Mouse (Mus musculus): ENCODE results near the gene Gm11549.

Gm11549 gene

GRCm38 (mm10) chr3:36511491-36511890, 10.1 kb downstream of the Gm11549 start:
- DNase-seq: no peak

GRCm38 (mm10) chr3:36505809-36506735, 15.5 kb downstream of the Gm11549 start:
- no peak for DNase-seq

GRCm38 (mm10) chr3:36505306-36505705, 16.3 kb downstream of the Gm11549 start:
- no peak for DNase-seq

- DNase-seq: no peak
Observed at GRCm38 (mm10) chr3:36501546-36501945, 20.1 kb downstream of the Gm11549 start.

- DNase-seq: no peak
Observed at GRCm38 (mm10) chr3:36500976-36501375, 20.6 kb downstream of the Gm11549 start.

GRCm38 (mm10) chr3:36499418-36499817, 22.2 kb downstream of the Gm11549 start:
- no peak for DNase-seq

GRCm38 (mm10) chr3:36498224-36498623, 23.4 kb downstream of the Gm11549 start:
- DNase-seq: no peak

- peak; percentile 75 for DNase-seq
Observed at GRCm38 (mm10) chr3:36496746-36497145, 24.9 kb downstream of the Gm11549 start.

GRCm38 (mm10) chr3:36496273-36496672, 25.3 kb downstream of the Gm11549 start:
- no peak for DNase-seq

GRCm38 (mm10) chr3:36495436-36495835, 26.2 kb downstream of the Gm11549 start:
- DNase-seq: peak; percentile 90

GRCm38 (mm10) chr3:36494613-36495012, 27.0 kb downstream of the Gm11549 start:
- DNase-seq: no peak

GRCm38 (mm10) chr3:36493641-36494283, 27.9 kb downstream of the Gm11549 start:
- DNase-seq: no peak

GRCm38 (mm10) chr3:36492716-36493391, 28.8 kb downstream of the Gm11549 start:
- no peak for DNase-seq

- no peak for DNase-seq
Observed at GRCm38 (mm10) chr3:36491535-36491934, 30.1 kb downstream of the Gm11549 start.

- DNase-seq: no peak
Observed at GRCm38 (mm10) chr3:36489590-36489910, 32.1 kb downstream of the Gm11549 start.

GRCm38 (mm10) chr3:36488899-36489589, 32.6 kb downstream of the Gm11549 start:
- no peak for DNase-seq

GRCm38 (mm10) chr3:36488367-36488766, 33.2 kb downstream of the Gm11549 start:
- no peak for DNase-seq

GRCm38 (mm10) chr3:36486881-36487280, 34.7 kb downstream of the Gm11549 start:
- DNase-seq: no peak

- no peak for DNase-seq
Observed at GRCm38 (mm10) chr3:36486176-36486575, 35.4 kb downstream of the Gm11549 start.

- DNase-seq: no peak
Observed at GRCm38 (mm10) chr3:36484292-36484691, 37.3 kb downstream of the Gm11549 start.

GRCm38 (mm10) chr3:36482940-36483339, 38.7 kb downstream of the Gm11549 start:
- DNase-seq: no peak

- peak; percentile 59 for DNase-seq
Observed at GRCm38 (mm10) chr3:36481776-36482193, 39.8 kb downstream of the Gm11549 start.

GRCm38 (mm10) chr3:36480486-36480885, 41.1 kb downstream of the Gm11549 start:
- DNase-seq: no peak

All from kidney, postnatal 14 days (tissue).